Mouse (Mus musculus) bone marrow, adult 2 months (tissue): ENCODE results near the gene Mapkap1.

ENCODE experiments used
- CTCF ChIP-seq: fragments of 200-500 bp; IDR thresholded peaks from 2 replicates; pipeline ENCODE4 v1.5.1; 2011; ENCODE audit warnings: low read length, control low read depth; ENCODE audit not compliant: control insufficient read depth, insufficient read depth
- POLR2A ChIP-seq: fragments of 200-500 bp; IDR thresholded peaks from 2 replicates; pipeline ENCODE4 v1.6.1; 2011; ENCODE audit warnings: low read depth, mild to moderate bottlenecking, control low read depth, low read length, borderline replicate concordance; ENCODE audit not compliant: control insufficient read depth

DNA sequence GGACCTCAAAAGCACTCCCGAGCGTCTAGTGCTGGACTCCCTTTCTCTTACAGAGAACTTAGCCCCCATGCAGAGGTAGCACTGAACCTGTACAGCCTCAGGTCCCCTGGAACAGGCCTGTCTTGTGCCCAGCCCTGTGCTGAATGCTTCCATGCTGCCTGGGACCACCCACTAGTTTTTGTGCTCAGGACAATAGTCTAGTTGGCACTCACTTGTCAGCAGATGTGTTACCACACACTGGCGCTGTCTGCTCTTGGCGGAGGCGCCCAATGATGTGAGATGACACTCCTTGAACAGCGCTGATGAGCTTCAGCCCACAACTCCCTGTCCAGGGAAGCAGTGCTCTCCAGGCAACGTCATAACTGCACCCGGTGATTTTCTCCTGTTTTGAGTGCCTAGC, 182.0 kb downstream of the Mapkap1 start:
- TF ChIP-seq POLR2A = no peak
- no peak for TF ChIP-seq CTCF
